26 mouse cellular contexts compared by ENCODE assay signal in the genomic region with DNA sequence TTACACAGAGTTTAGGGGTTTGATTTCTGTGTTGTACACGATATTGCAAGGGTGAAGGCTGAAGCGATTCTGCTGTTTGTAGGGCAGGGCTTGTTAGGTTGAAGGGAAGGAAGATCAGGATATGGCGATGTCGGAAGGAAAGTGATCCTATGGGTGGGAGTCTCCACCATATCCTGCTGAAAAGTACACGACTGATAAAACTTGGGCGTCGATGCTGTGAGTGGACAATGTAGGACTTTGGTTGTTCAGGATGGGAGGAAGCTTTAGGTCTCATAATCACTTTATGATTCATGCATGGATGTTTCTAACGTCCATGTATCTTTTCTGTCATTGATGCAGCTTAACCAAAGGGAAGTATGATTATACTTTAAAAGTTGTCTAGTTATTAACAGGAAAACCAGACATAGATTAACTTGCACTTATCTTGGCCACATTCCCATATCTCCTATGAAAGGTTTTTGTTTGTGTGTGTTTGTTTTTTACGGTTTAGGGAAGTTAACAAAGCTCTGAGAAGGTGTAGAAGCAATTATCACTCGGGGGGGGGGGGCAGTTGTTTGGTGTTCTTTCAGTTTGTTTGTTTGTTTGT.
DNase-seq lines count a peak whose midpoint lies in the region; ATAC-seq and TF ChIP-seq lines count a peak whose summit lies in the region.
"Had no signal": no experiment of that assay in that cellular context is flagged by ENCODE, and none has a peak within 500 bp of the region (broad histone marks: within the 10 kb centered on the region; RNA-seq: fewer than 3 reads in every experiment).

No protein-coding gene starts in this region.

- 0 out of 2 replicates have a peak overlapping the region, but pooled peaks have one; percentile 4 for H3K27ac ChIP-seq in heart, embryonic 12.5 days (ENCODE audit: poor library complexity, severe bottlenecking)
- H3K27ac ChIP-seq in heart, embryonic 11.5 days (ENCODE audit: low read depth, low read length): no peak overlapping the region
- H3K27ac ChIP-seq in lung, postnatal 0 days (ENCODE audit: low read length): no peak overlapping the region
- H3K27ac ChIP-seq in liver, embryonic 12.5 days: peak overlapping the region; percentile 71
- H3K27ac ChIP-seq: embryonic facial prominence, embryonic 13.5 days; forebrain, embryonic 13.5 days; hindbrain, embryonic 14.5 days; kidney, postnatal 0 days; limb, embryonic 13.5 days; lung, embryonic 15.5 days; macrophage; midbrain, embryonic 13.5 days had no signal

- 62% methylated on average over 10 of the region's 10 CpGs for WGBS in heart, embryonic 12.5 days
- WGBS in heart, embryonic 11.5 days (ENCODE audit: insufficient replicate concordance): 62% methylated on average over 10 of the region's 10 CpGs
- WGBS in lung, postnatal 0 days: 65% methylated on average over 10 of the region's 10 CpGs
- 42% methylated on average over 10 of the region's 10 CpGs for whole genome bisulfite sequencing in liver, embryonic 12.5 days (ENCODE audit: insufficient replicate concordance)

- intact Hi-C loops in left cerebral cortex, postnatal 4 days (cut with DNase I): no loop called here

- H3K36me3 ChIP-seq in heart, embryonic 12.5 days: no peaks in the 10 kb centered on the region
- no peaks in the 10 kb centered on the region for H3K36me3 ChIP-seq in heart, embryonic 11.5 days (ENCODE audit: control insufficient read depth, insufficient read depth, low read length)
- no peaks in the 10 kb centered on the region for H3K36me3 ChIP-seq in lung, postnatal 0 days (ENCODE audit: insufficient read depth, low read length)
- peaks cover 28% of the 10 kb centered on the region for H3K36me3 ChIP-seq in liver, embryonic 12.5 days
- H3K36me3 ChIP-seq: limb, embryonic 13.5 days; lung, embryonic 15.5 days; midbrain, embryonic 13.5 days had no signal

- no peak for ATAC-seq in heart, embryonic 12.5 days (ENCODE audit: insufficient number of reproducible peaks, low FRiP score)
- no peak for ATAC-seq in heart, embryonic 11.5 days (replicated peaks; ENCODE audit: insufficient number of reproducible peaks, low FRiP score, low TSS enrichment)
- peak; percentile 58; the same call in 1 of the 2 replicates for ATAC-seq in lung, postnatal 0 days
- peak; percentile 25; the same call in 1 of the 2 replicates for ATAC-seq in liver, embryonic 12.5 days
- peak; percentile 10; the same call in 1 of the 2 replicates for ATAC-seq in megakaryocyte progenitor cell, adult 5-6 weeks (replicated peaks; ENCODE audit: poor library complexity)
- ATAC-seq: forebrain, embryonic 13.5 days; inflammation-experienced regulatory T-cells, adult 6 months; midbrain, embryonic 13.5 days had no signal

- H3K9ac ChIP-seq in heart, embryonic 12.5 days: no peak overlapping the region
- H3K9ac ChIP-seq in heart, embryonic 11.5 days (ENCODE audit: low read depth, low read length): no peak overlapping the region
- no peak overlapping the region for H3K9ac ChIP-seq in lung, postnatal 0 days (replicated peaks; ENCODE audit: low read depth)
- no peak overlapping the region for H3K9ac ChIP-seq in liver, embryonic 12.5 days
- H3K9ac ChIP-seq: embryonic facial prominence, embryonic 13.5 days; forebrain, embryonic 13.5 days; hindbrain, embryonic 14.5 days; limb, embryonic 13.5 days; lung, embryonic 15.5 days; midbrain, embryonic 13.5 days had no signal

- H3K9me3 ChIP-seq in heart, embryonic 12.5 days (replicated peaks): no peaks in the 10 kb centered on the region
- H3K9me3 ChIP-seq in heart, embryonic 11.5 days (replicated peaks; ENCODE audit: control insufficient read depth, low read length): no peaks in the 10 kb centered on the region
- H3K9me3 ChIP-seq in lung, postnatal 0 days (ENCODE audit: low read length): no peaks in the 10 kb centered on the region
- H3K9me3 ChIP-seq in liver, embryonic 12.5 days (replicated peaks): no peaks in the 10 kb centered on the region
- H3K9me3 ChIP-seq: embryonic facial prominence, embryonic 13.5 days; forebrain, embryonic 13.5 days; limb, embryonic 13.5 days; lung, embryonic 15.5 days; midbrain, embryonic 13.5 days had no signal

- H3K4me3 ChIP-seq in heart, embryonic 12.5 days: no peak overlapping the region
- H3K4me3 ChIP-seq in heart, embryonic 11.5 days (ENCODE audit: low read depth, low read length): no peak overlapping the region
- no peak overlapping the region for H3K4me3 ChIP-seq in lung, postnatal 0 days (ENCODE audit: low read depth, low read length)
- H3K4me3 ChIP-seq in liver, embryonic 12.5 days: no peak overlapping the region
- H3K4me3 ChIP-seq: embryonic facial prominence, embryonic 13.5 days; forebrain, embryonic 13.5 days; limb, embryonic 13.5 days; lung, embryonic 15.5 days; midbrain, embryonic 13.5 days had no signal

- no peaks in the 10 kb centered on the region for H3K27me3 ChIP-seq in heart, embryonic 12.5 days (replicated peaks)
- no peaks in the 10 kb centered on the region for H3K27me3 ChIP-seq in heart, embryonic 11.5 days (ENCODE audit: control insufficient read depth, insufficient read depth, low read length)
- H3K27me3 ChIP-seq in lung, postnatal 0 days (replicated peaks; ENCODE audit: insufficient read depth, low read length): no peaks in the 10 kb centered on the region
- H3K27me3 ChIP-seq in liver, embryonic 12.5 days (replicated peaks): no peaks in the 10 kb centered on the region
- H3K27me3 ChIP-seq: embryonic facial prominence, embryonic 13.5 days; forebrain, embryonic 13.5 days; limb, embryonic 13.5 days; lung, embryonic 15.5 days; midbrain, embryonic 13.5 days had no signal

- peak; percentile 24 for DNase-seq in lung, postnatal 0 days (ENCODE audit: low spot score)
- no peak for DNase-seq in lung, postnatal 25 days (ENCODE audit: low spot score)
- DNase-seq in urinary bladder, postnatal 10 days (ENCODE audit: low spot score): no peak
- DNase-seq in left cerebral cortex, postnatal 4 days: no peak
- DNase-seq: adrenal gland, adult 2 months; cerebellum, postnatal 14 days; embryo, embryonic 11 days; gastrocnemius, postnatal 10 days; heart, postnatal 36 days; kidney, adult 2 months; layer of hippocampus, postnatal 36 days; thymus, adult 18-20 months; thymus, postnatal 4 days had no signal

- H3K4me1 ChIP-seq in heart, embryonic 12.5 days (replicated peaks): peaks cover 25% of the 10 kb centered on the region
- H3K4me1 ChIP-seq in heart, embryonic 11.5 days (ENCODE audit: control insufficient read depth, insufficient read depth, low read length): peaks cover 14% of the 10 kb centered on the region
- no peaks in the 10 kb centered on the region for H3K4me1 ChIP-seq in lung, postnatal 0 days (ENCODE audit: insufficient read depth, low read depth, low read length)
- H3K4me1 ChIP-seq in liver, embryonic 12.5 days: peaks cover 55% of the 10 kb centered on the region
- H3K4me1 ChIP-seq: lung, embryonic 15.5 days had no signal

- no peak overlapping the region for H3K4me2 ChIP-seq in heart, embryonic 12.5 days
- H3K4me2 ChIP-seq in heart, embryonic 11.5 days: no peak overlapping the region
- H3K4me2 ChIP-seq in lung, postnatal 0 days (replicated peaks; ENCODE audit: low read depth, low read length): no peak overlapping the region
- peak overlapping the region; percentile 13; the same call in 1 of the 2 replicates for H3K4me2 ChIP-seq in liver, embryonic 12.5 days
- H3K4me2 ChIP-seq: embryonic facial prominence, embryonic 13.5 days; forebrain, embryonic 13.5 days; hindbrain, embryonic 14.5 days; limb, embryonic 13.5 days; lung, embryonic 15.5 days; midbrain, embryonic 13.5 days had no signal

- no peak for TF ChIP-seq CTCF in lung, postnatal 0 days (IDR thresholded peaks at IDR 0.05)

- TF ChIP-seq EP300 in lung, postnatal 0 days (IDR thresholded peaks at IDR 0.05): peak; percentile 47; the same call in 1 of the 2 replicates

Comparison
In these comparisons a context has a peak if more than half of its experiments do, and no peak if none do; other contexts are left out.
1. H3K27ac ChIP-seq: peak in heart, embryonic 12.5 days (single experiment) and liver, embryonic 12.5 days (single experiment); none in heart, embryonic 11.5 days (single experiment) and lung, postnatal 0 days (single experiment).
2. ATAC-seq: peak in lung, postnatal 0 days (single experiment), liver, embryonic 12.5 days (single experiment) and megakaryocyte progenitor cell, adult 5-6 weeks (single experiment); none in heart, embryonic 12.5 days (single experiment) and heart, embryonic 11.5 days (single experiment).